Mouse (Mus musculus) adrenal gland, adult 8-10 months (tissue): ENCODE results near the gene Hoxb4. TPM values are rescaled to one million over a fixed set of nuclear protein-coding genes. Genes with fewer than 3 reads are reported as not detected.

Experiments
- DNase-seq: peaks from one replicate; pipeline ENCODE4 v3.0.0; 2022
- microRNA-seq, 2 experiments: library from miRNA; unstranded; fragments of <30 nt; microRNA quantifications; one replicate each; pipeline ENCODE4 v1.2.0; 2022
- total RNA-seq, 4 experiments: library from RNA; stranded (reverse); gene quantifications; 2 replicates each; pipeline ENCODE4 v1.2.4; 2022

Hoxb4 gene
- total RNA-seq, 4 experiments from 2014 or later, result 19.9 to 45.3 (median 27.0) TPM

GRCm38 (mm10) chr11:96350341-96350624, 32.2 kb downstream of the Hoxb4 start, which contains the start of gene Hoxb2:
Hoxb2 (plus strand) TSS chr11:96350525.
- DNase-seq, result no peak

GRCm38 (mm10) chr11:96350791-96351190, 32.7 kb downstream of the Hoxb4 start:
- DNase-seq, result no peak

- no peak for DNase-seq
These were observed 33.2 kb downstream of the Hoxb4 start for GRCm38 (mm10) chr11:96351312-96351711.

GRCm38 (mm10) chr11:96351831-96352230, 33.8 kb downstream of the Hoxb4 start:
- DNase-seq, result peak; percentile 70

- no peak for DNase-seq
These were observed 34.8 kb downstream of the Hoxb4 start for GRCm38 (mm10) chr11:96352691-96353521.

GRCm38 (mm10) chr11:96353522-96353841, 35.4 kb downstream of the Hoxb4 start:
- no peak for DNase-seq

GRCm38 (mm10) chr11:96353939-96354338, 35.9 kb downstream of the Hoxb4 start:
- DNase-seq, result no peak

GRCm38 (mm10) chr11:96354376-96354775, 36.3 kb downstream of the Hoxb4 start:
- DNase-seq, result no peak

GRCm38 (mm10) chr11:96354801-96355311, 36.8 kb downstream of the Hoxb4 start:
- no peak for DNase-seq

- DNase-seq, result no peak
These were observed 45.7 kb downstream of the Hoxb4 start for GRCm38 (mm10) chr11:96363807-96364206.

- no peak for DNase-seq
These were observed 47.5 kb downstream of the Hoxb4 start, which contains the start of gene Hoxb1 for GRCm38 (mm10) chr11:96365441-96366091. Hoxb1 (plus strand) TSS chr11:96365752.

- no peak for DNase-seq
These were observed 48.3 kb downstream of the Hoxb4 start for GRCm38 (mm10) chr11:96366092-96367041.

- no peak for DNase-seq
These were observed 49.1 kb downstream of the Hoxb4 start for GRCm38 (mm10) chr11:96367141-96367540.

GRCm38 (mm10) chr11:96368686-96369085, 50.6 kb downstream of the Hoxb4 start:
- no peak for DNase-seq

GRCm38 (mm10) chr11:96369140-96369539, 51.1 kb downstream of the Hoxb4 start:
- DNase-seq, result no peak

Small RNAs within 50 kb of the gene (microRNA-seq; reads per million reads assigned to microRNA genes)
- gene Mir10a, result 59,369 to 96,253 reads per million in 2 experiments

Other genes starting within 250 kb of the Hoxb4 start
- 100 to 1,000 TPM; 227 to 500 (median 292) TPM for gene Atp5g1, start 242.6 kb upstream of the Hoxb4 start, total RNA-seq
- not detected for gene Calcoco2, start 206.3 kb upstream of the Hoxb4 start, total RNA-seq
- not detected for gene Ttll6, start 184.5 kb upstream of the Hoxb4 start, total RNA-seq
- not detected for gene Hoxb13, start 124.0 kb upstream of the Hoxb4 start, total RNA-seq
- gene Hoxb9, start 46.8 kb upstream of the Hoxb4 start, total RNA-seq, result 100 to 1,000 TPM; 157 to 250 (median 226) TPM
- 10 to 100 TPM; 50.4 to 99.8 (median 83.6) TPM for gene Hoxb8, start 36.4 kb upstream of the Hoxb4 start, total RNA-seq
- gene Hoxb7, start 31.6 kb upstream of the Hoxb4 start, total RNA-seq, result 10 to 100 TPM; 44.6 to 62.9 (median 53.0) TPM
- gene Hoxb6, start 25.8 kb upstream of the Hoxb4 start, total RNA-seq, result 10 to 100 TPM; 56.4 to 77.8 (median 59.5) TPM
- 10 to 100 TPM; 25.2 to 38.3 (median 26.7) TPM for gene Hoxb5, start 14.9 kb upstream of the Hoxb4 start, total RNA-seq
- 10 to 100 TPM; 19.4 to 61.4 (median 27.9) TPM for gene Hoxb3, start 5.1 kb downstream of the Hoxb4 start, total RNA-seq
- 10 to 100 TPM; 20.8 to 27.5 (median 23.7) TPM for gene Hoxb2, start 32.3 kb downstream of the Hoxb4 start, total RNA-seq
- gene Hoxb1, start 47.5 kb downstream of the Hoxb4 start, total RNA-seq, result not detected
- 10 to 100 TPM in 3 of 4 experiments, 1 to 10 TPM in 1; 7.3 to 15.3 (median 11.2) TPM for gene Skap1, start 146.3 kb downstream of the Hoxb4 start, total RNA-seq